Mouse (Mus musculus) adrenal gland, adult (tissue): ENCODE measurements around the gene Syce2.
"Not testable (repeated sequence)": the region's sequence is repeated elsewhere in the genome, so short reads cannot be mapped to it uniquely, and the experiment has no call there.

ENCODE experiments used
- DNase-seq, 2 experiments: peaks; one replicate each; pipeline ENCODE4 v3.0.0; 2022 to 2023; ENCODE audit warnings: low spot score in 1 of 2; ENCODE audit not compliant: inconsistent age in 2 of 2

Syce2 gene

DNA sequence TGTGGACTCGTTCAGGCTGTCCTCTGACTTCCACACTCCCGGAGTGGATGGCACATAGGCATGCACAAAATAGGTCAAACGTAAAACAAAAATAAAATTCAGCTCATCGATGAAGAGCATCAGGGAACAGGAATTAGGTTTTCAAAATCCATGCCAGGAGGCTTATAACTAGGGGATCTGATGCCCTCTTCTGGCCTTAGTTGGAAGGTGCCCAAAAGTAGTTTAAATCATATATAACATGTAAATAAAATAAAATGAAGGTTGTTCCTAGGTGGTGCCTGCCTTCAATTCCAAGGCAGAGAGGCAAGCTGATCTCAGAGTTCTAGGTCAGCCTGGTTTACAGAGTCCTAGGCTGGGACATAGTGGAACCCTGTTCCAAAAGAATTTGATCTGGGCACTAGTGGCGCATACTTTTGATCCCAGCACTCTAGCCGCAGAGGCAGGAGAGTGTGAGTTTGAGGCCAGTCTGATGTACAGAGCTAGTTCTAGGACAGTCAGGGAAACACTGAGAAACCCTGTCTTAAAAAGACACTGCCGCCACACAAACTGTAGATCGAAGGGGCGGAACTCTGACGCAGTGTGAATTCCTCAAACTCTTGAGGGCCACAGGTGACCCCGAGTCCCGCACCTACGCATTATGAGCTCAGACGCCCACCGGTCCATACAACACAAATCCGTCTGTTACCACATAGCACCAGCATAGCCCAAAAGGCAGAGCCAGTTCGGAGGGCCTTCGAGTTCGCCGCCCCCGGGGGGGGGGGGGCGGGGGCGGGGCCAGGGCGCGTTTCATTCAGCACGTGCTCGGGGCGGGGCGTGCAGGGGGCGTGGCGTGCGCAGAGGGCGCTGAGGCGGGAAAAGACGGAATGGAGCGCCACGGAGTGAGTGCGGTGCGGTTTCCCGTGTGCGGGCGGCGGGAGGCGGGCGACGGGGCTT, at the start of gene Syce2:
Gene Syce2 (plus strand): TSS at position 736 of the 933 bp plus-strand sequence.
- peak; percentile 84 to 94 for DNase-seq

DNA sequence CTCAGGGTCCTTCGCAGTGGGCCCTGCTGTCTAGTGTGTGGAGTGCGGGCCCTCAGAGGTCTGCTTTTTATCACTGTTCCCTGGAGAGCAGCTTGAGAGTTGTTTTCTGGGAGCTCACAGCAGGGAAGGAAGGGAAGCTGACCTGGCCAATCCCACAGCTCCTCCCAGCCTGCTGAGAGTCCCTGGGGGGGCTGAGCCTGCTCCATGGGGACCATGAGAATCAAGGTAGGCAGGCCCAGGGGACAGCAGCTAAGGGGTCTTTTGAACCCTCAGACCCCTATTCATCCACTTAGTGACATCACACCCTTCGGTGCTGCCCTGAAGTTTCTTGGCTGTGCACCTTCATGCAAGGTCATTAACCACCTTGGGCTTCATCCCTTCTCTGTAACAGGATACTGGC, 49.2 kb upstream of the Syce2 start, which contains the start of gene Dand5:
Gene Dand5 (minus strand): TSS at position 101 of the 400 bp plus-strand sequence.
- no peak for DNase-seq

DNA sequence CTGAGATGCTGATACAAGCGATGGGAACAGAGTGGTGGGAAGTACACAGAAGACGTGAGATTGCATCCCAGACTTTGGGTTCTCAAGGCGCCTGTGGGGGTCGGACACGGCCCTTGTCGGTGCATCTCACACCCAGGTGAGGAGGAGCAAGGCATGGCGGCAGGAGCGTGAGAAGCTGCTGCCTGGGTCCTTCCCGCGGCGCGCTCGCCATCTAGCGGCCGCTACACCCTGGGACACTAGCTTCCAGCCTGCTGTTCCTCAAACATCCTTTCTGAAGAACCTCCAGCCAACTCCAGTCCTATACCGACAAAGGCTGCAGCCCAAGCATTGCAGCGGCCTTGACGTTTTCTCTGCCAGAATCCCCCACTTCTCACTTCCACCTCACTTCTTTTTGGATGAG, 48.3 kb upstream of the Syce2 start:
- peak; percentile 50 to 75 for DNase-seq

DNA sequence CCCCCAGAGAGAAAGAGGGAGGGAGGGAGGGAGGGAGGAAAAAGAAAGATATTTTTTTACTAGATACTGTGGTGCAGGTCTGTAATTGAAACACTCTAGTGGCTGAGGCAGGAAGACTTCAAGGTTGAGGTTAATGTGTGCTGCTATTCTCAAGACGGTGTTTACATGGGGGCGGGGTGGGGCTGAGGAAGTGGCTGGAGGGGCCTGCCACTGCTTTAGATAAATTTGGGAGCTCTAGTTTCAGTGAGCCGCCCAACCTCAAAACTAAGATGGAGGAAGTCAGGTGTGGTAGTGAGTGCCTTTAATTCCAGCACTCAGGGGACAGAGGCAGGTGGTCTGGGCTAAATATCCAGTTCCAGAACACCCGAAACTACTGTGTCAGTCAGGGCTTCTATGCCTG, 46.3 kb upstream of the Syce2 start:
- no peak for DNase-seq

DNA sequence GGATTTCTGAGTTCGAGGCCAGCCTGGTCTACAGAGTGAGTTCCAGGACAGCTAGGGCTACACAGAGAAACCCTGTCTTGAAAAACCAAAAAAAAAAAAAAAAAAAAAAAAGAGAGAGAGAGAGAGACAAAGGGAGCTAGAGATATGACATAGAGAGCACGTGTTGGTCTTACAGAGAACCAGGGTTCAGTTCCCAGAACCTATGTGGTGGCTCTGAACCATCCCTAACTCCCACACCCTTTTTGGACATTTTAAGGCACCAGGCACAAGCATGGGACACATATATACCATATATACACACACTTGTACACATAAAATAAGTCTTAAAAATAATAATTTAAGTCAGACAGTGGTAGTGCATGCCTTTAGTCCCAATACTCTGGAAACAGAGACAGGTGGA, 45.4 kb upstream of the Syce2 start:
- DNase-seq: not testable (repeated sequence)

DNA sequence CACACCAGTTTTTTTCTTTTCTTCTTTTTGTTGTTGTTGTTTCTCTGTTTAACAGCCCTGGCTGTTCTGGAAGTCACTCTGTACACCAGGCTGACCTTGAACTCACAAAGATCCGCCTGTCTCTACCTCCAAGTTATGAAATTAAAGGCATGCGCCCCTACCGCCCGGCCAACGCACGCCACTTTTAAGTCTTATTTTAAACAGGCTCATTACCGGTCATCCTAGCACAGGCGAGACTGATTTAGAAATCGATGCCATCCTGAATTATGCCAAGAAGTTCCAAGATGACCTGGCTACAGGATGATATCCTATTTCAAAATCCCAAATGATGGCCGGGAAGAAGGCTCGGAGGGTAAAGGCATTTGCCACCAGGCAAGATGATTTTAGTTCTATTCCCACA, 40.4 kb upstream of the Syce2 start, which contains the start of gene Gadd45gip1:
Gene Gadd45gip1 (plus strand): TSS at position 33 of the 400 bp plus-strand sequence.
- DNase-seq: peak; percentile 69 to 88

DNA sequence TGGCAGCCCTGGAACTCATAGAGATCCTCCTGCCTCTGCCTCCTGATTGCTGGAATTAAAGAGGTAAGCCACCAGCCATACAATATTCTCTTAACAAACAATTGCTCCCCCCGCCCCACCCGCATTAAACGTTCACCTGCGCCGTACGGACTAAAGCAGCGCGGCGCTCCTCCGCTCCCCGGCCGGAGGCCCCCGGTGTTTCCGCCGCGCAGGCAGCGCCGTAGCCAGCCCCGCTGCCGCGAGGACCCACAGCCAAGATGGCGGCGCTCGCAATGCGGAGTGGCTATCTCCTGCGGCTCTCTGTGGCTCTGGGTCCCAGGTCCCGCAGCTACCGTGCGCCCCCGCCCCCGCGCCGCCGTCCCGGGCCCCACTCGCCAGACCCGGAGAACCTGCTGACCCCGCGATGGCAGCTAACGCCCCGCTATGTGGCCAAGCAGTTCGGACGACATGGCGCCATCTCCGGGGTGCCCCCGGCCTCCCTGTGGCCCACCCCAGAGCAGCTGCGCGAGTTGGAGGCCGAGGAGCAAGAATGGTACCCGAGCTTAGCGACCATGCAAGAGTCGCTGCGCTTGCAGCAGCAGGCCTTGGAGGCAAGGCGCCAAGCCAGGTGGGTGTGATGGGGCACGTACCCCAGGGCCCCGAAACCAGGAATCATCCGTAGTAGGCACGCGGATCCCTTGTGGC, 39.7 kb upstream of the Syce2 start:
- peak; percentile 87 to 95 for DNase-seq

DNA sequence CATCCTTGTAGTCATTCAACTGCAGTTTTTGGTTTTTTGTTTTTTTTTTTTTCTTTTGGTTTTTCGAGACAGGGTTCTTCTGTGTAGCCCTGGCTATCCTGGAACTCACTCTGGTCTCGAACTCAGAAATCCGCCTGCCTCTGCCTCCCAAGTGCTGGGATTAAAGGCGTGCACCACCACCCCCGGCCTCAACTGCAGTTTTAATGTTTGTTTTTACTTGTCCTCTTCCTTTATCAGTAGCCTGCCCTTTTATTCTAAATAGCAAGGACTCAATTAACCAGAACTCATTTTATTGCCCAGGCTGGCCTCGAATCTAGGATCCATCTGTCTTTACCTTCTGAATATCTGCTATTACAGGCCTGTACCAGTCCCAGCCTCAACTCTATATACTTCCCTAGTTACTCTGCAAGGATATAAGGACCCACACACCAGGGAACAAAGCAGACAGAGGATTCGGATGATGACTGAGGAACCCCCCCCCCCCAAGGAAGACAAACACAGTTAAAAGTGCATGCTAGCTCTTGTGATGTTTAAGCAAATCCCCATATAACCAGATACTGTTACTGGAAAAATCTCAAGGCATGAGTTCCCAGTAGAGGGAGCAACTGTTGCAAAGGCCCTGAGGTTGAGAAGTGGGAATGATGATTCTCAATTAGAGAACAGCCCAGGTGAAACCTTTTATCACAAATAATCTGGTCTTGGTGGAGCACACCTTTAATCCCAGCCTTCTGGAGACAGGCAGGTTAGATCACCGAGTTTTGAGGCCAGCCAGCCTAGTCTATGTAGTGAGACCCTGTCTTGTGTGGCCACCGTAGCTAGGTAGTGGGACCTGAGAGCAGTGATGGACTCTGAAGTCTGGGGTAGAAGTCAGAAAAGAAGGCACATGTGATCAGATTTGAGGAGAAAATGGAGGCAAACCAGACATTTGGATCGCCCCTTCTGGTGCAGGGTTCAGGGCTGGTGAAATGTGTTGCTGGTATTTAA, 38.9 kb upstream of the Syce2 start:
- DNase-seq: peak in 1 of 2 experiments; percentile 59

DNA sequence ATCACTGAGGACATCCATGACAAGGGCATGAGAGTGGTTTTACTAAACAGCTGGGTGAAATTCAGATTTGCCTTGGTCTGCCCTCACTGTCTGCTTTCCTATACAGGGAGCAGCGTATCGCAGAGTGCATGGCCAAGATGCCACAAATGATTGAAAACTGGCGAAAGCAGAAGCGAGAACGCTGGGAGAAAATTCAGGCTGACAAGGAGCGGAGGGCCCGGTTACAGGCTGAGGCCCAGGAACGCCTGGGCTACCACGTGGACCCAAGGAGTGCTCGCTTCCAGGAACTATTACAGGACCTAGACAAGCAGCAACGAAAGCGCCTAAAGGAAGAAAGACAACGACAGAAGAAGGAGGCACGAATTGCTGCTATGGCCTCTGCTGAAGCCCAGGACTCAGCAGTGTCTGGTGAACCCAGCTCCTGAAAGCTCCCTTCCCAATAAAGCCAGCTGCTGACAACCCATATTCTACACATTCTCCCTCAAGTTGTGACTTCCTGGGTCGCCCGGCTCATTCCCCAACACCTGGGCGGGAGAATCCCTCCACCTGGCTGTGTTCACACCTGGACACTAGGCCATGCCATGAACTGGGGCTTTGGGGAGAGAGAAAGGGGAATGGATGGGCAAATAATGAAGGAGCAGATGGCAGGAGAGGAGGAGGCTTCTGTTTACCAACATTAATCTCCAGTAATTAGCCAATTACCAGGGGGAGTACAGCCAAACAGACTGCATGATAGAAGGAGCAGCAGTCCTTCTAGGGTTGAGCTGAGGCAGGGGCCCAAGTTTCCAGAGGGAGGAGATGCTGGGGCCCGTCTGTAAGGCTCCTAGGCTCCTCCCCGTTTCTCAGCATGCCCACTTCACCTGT, 37.7 kb upstream of the Syce2 start:
- DNase-seq: peak in 1 of 2 experiments; percentile 48

DNA sequence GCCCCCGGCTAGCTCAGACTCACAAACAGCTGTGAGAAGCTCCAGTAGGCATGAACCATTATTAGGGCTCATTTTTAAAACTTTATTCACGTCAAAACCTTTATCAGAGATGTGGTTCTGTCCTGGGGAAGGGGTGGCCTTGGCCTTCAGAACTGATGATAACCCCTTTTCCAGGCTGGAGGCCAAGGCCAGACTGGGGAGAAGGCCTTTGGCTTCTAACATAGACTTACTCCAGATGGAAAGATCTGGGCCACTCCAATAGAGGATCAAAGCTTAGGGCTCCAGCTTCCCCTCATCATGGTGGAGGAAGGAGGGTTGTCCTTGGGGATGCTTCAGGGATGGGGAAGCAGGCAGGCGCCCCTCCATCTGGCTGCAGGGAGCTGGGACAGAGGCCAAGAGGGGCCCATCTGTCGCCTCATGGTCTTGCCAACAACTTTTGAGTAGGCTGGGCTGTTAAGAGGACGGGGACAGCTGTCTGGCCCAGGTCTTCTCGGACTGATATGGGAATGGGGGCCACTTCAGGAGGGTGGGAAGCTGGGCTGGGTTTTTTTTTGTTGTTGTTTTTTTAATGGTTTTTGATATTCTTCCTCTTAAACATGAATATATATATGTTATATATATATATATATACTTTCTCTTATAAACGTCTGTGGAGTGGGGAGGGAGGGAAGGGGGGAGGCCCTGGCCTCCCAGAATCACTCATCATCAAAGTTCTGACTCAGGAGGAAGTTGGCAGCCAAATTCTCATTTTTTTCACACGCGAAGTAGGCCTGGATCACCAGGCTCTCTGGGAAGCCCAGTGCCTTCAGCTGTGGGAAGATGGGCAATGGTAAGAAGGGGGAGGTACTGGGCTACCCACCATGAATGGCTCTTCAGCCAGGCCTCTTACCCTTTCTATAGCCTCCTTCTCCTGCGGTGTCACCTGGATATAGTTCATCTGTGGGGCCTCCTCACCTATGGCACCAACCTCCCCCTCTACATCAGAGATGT, 36.8 kb upstream of the Syce2 start:
- DNase-seq: peak; percentile 87 to 89

DNA sequence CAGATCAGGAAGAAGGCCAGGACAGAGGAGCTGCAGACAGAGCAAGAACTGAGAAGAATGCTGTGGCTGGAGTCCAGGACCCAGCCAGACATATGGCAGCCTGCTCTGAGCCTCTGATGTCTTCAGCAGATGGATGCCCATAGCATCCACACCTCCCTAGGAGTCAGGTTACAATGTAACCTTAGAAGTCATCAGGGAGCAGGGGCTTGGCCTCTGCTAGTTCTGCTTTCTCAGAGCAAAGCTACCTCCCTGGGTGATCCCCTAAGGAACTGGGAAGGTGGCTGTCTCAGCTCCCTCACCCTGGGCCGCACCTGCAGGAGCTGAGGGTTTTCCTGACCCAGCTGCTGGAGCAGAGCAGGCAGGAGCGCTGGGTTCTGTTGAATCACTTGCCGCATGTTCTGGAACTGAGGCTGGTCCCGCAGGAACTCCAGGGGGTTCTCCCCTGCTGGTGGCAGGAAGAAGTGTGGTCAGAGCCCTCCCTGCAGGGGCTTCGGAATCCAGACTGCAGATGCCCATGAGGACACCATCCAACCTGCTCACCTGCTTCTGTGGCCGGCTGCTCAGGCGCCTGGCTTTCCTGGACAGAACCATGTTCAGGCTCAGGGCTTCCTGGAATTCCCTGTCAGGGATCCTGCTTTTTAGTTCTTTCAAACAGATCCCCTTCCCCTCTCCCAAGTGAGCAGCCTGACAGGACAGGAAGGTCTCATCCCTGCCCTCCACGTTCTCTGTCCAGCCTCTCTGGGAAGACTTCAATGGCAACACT, 34.6 kb upstream of the Syce2 start:
- no peak for DNase-seq

DNA sequence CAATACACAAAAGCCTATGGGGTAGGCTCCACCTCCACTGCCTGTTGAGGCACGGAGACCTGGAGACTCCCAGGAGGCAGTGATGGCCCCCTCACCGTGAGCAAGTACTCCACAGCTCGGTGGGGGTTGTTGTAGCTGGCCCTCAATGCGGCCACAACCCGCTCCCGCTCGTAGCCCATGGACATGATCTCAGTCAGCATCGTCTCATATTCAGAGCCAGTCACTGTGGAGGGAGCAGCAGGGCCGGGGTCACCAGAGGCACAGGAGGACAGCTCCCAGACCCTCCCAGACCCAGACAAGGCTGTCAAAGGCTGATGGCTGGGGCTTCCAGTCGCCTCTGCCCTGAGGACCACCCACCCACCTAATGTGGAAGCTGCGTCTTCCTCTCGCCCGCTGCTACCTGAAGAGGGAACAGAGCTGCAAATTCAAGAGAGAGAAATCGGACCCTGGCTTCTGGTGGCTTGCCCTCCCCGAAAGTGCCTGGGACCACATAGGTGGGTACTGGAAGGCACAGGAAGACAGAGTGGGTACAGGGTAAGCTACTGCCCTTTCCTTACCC, 33.9 kb upstream of the Syce2 start:
- peak in 1 of 2 experiments; percentile 38 for DNase-seq

DNA sequence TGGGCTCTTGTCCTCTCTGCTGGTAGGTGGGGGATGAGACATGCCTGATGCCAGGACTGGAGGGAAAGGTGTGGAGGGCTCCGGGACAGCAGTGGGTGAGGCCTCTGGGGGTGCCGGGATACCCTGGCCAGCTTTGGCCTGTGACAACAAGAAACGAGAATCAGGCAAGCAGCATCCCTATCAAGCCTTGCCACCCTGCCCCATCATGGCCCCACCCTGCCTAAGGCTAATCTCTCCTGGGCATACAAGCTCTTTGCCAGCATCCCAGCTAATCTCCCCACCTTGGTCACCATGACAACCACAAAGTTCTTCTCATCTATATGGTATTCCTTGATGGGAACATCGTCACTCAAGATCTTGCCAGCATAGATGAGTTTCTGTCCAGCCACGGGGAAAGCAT, 33.4 kb upstream of the Syce2 start:
- DNase-seq: peak in 1 of 2 experiments; percentile 36

DNA sequence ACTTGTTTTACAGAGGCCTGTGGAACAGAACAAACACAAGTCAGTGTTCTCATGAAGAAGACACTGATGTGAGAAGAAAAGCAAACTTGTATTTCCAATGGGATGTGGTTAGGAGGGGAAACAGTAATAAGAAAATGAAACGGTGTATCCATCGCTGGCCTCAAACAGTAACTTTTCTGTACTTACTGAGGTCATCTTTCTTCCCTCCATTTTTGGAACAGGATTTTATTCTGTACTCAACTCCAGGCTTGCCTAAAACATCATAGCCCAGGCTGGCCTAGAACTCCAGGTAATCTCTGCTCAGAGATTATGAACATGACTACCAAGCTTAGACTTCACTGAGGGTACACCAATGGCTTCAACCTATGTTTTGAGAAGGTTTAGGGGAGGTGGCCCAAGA, 32.5 kb upstream of the Syce2 start:
- no peak for DNase-seq

DNA sequence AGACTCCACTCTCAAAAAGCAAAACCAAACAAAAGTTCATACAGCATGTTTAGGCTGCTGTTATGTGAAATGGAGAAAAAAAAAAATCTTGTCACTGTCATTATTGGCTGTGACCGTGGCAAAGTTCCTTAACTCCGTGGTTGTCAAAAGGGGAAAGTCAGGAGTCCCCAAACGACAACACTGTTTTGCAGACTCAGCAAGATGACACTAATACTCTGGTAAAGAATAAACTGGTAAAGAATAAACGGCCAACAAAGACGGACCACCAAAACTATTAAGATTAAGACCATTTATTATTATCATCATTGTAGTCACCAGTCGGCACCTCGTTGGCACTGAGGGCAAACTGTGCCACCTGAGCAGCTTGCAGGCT, 32.0 kb upstream of the Syce2 start:
- no peak for DNase-seq

DNA sequence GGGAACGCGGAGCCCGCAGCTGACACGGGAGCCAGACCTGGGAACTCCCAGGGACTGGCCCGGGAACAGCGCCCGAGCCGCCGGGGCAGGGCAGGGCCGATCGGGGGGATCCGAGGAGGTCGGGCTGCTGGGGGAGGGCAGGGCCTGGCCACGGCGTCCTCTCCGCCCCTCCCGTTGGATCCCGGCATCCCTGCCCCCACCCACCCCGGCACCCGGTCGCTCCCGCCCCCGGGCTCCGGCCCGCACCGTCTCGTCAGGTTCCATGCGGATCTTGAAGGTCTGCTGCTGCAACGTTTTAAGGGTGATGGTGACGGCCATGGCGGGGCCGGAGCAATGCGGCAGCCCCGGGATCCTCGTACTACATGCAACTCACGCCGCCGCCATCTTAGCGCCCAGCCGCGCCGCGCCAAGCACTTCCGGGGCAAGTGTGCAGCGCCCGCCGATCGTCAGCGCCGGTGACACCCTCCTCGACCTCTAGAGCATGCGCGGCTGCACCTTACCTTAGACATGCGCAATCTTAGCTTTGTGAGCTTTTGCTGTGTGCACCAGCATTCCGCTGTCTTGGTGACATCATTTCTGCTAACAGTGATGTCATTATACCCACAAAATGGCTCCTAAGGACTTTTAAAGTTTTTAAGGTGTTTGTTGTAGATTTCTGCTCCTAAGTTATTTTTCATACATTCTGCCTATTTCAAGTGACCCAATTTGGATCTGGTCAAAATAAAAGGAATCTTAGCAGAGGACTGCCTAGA, 31.5 kb upstream of the Syce2 start, which contains the start of gene Rad23a:
Gene Rad23a (minus strand): TSS at position 418 of the 752 bp plus-strand sequence.
- DNase-seq: peak; percentile 94 to 97

DNA sequence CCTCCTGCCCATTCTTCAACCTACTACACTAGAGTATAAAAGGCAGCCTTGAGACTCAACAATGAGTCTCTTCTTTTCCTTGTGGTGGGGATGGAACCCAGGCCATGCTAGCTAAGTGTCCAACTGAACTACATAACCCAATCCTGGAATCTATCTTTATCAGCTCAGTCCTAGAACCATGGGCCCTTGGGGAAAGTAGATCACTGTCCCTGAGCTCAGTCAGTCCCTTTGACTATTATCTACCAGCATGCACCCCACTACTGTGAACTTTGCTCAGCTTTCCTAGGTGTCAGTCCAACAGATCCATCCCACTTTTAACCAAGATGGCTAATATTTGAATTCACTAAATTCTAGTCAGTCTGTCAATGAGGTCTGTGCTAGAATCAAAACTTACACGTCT, 30.4 kb upstream of the Syce2 start:
- DNase-seq: peak in 1 of 2 experiments; percentile 51
